Mouse (Mus musculus) lung, postnatal 0 days (tissue): ENCODE results near the gene Raly.

Source experiments
- CTCF ChIP-seq: IDR thresholded peaks from 2 replicates; pipeline ENCODE4 v1.5.1; 2016; ENCODE audit warnings: antibody characterized with exemption, mild to moderate bottlenecking
- EP300 ChIP-seq: IDR thresholded peaks from 2 replicates; pipeline ENCODE4 v1.6.1; 2016; ENCODE audit warnings: antibody characterized with exemption, mild to moderate bottlenecking, control low read depth

DNA sequence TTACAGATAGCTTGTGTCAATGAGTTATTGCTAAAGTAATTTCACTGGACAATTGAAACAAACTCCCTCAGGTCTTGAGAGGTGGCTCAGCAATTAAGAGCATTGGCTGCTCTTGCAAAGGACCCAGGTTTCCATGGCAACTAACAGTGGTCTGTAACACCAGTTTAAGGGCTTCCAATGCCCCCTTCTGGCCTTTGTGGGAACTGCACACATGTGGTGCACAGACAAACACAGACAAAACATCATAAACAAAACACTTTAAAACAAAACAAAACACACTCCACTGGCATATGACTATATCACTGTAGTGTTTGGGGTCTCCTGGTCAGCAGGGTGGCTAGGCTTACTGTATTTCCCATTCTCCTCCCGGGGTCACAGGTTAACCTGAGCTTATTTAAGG lies 16.9 kb upstream of the Raly start:
- TF ChIP-seq CTCF (peak; percentile 58), EP300 (no peak)
